Mouse (Mus musculus) lung, postnatal 14 days (tissue): ENCODE measurements around the gene Foxn3.

ENCODE experiments used
- DNase-seq: peaks from one replicate; pipeline ENCODE4 v3.0.0; 2021

Foxn3 gene

DNA sequence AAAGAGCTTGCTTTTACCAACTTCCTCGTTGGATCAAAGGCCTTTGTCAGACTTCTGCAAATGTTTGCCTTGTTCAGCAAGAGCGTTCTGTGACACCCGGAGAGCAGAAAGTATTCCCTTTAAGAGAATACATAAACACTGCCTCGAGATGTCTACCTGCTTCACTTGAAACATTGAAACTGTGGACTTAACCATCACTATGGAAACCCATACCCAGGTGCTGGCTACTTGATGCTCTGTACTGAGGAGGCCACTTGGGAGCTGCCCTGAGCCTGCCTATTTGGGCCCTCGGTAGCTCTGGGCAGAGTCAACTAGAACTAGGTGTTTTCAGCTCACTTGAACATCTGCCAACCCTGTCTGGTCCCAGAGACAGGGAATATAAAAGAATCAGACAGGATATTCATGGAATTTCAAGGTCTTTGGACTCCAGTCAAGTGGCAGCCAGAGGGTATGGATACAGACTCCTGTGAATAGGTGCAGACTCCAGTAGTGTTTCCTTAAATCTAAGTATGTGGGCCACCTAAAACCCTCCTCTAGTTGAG, 323.1 kb downstream of the Foxn3 start:
- no peak for DNase-seq

DNA sequence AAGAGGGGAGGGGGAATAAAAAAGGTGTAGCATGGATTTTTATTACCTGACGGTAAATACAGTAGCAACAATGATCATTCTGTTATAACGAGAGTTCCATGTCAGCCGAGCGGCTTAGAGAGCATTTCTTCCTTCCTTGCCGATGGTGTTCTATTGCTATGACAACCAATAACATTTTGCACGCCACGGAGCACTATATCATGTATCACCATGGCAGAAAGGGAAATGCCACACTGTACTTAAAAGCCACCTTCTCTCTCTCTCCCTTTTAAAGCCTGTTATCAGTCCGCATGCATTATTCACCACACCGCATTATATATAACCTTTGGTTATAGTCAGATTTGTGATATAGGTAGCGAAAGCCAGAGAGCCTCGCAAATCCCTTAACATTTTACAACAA, 323.6 kb downstream of the Foxn3 start:
- DNase-seq: no peak

DNA sequence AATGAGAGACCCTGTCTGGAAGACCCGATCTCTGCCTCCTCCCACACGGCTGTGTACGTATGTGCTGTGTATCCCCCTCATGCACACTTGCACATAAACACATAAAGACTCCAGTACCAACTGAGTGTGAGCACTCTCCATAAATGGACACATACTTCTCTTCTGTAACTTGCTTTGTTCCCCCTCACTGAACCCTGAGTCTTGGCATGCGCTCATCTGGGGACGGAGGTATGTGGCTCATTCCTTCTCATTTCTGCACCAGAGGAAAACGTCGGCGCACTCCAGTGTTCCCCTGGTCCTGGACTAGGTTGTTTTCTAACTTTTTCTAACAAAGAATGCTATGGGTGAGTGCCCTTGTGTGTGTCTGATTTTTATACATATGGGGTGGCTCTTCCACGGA, 325.9 kb downstream of the Foxn3 start:
- DNase-seq: no peak

DNA sequence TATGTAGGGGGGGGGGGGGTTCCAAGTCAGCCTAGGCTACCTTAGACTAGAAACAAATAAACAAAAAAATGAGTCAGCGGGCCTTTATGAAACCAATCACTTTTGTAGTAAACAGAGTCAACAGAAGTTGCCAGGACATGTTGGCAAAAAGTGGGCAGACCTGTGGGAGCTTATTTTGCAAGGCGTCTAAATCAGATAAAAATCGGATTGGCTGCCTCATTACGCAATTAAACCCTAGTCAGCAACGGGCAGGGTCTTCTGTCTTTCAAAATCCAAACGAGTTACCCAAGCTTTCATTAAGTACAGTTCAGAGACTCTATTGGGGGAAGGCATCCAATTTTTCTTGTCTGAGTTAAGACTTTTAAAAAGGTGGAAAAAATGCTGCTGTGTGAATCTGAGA, 329.0 kb downstream of the Foxn3 start:
- no peak for DNase-seq

DNA sequence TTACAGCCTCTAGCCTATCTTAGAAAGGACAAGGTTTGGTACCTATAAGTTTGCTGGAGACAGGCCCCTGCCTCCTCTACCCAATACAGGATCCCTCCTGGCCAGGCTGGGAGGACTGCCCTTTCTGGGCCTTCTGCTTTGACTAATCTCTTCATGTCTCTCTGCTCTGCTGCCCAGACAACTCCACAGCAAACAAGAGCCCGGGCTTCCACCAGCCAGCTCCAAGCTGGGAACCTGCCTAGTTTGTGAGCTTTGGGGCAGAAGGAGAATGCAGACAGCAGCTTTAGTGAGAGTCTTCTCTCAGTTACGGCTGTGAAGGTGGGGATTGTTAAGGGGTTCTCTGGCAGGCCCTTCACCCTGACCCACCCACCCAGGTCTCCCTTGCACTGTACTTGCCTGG, 330.0 kb downstream of the Foxn3 start:
- DNase-seq: no peak

DNA sequence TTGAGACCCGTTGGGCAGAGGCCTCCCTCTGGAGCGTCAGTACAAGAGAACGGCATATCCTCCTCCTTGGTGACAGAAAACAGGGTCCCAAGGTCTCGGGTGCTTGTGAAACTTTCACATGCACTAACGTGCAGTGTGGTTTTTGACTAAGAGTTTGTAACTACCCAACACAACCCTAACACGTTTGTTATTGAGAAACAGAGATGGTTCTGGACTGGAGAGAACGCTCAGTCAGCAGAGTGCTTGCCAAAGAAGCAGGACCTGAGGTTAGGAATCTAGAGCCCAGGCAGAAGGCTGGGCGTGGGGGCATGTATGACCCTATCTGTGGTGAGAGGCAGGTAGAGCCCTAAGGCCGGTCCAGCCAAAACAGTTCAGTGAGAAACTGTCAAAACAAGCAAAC, 330.9 kb downstream of the Foxn3 start:
- DNase-seq: no peak

DNA sequence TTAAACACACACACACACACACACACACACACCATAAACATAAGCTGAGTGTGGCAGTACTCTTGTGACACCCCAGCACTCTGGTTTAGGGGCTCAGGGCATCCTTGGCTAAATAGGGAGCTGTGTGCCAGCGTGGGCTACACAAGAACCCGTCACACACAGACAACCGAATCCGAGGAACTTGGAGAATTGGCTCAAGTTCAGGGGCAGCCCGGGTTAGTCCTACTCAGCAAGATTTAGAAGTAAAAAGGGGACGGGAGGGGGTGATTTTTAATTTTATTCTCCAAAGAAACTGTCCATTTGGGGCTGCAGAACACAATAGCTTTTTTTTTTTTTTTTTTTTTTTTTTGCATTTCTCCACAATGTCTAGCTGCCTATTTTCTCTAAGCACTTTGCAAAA, 332.1 kb downstream of the Foxn3 start:
- no peak for DNase-seq

DNA sequence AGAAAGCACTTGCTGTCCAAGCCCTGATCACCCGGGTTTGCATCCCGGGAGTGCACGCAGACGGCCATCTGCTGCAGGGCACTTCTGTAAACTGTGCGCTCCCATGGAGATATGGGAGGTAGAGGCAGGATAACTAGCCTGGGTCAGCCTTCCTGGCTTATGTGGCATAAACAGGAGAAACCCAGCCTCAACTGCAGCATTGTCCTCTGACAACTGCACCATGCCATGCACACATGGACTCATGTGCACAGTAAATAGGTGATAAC, 332.7 kb downstream of the Foxn3 start:
- no peak for DNase-seq

DNA sequence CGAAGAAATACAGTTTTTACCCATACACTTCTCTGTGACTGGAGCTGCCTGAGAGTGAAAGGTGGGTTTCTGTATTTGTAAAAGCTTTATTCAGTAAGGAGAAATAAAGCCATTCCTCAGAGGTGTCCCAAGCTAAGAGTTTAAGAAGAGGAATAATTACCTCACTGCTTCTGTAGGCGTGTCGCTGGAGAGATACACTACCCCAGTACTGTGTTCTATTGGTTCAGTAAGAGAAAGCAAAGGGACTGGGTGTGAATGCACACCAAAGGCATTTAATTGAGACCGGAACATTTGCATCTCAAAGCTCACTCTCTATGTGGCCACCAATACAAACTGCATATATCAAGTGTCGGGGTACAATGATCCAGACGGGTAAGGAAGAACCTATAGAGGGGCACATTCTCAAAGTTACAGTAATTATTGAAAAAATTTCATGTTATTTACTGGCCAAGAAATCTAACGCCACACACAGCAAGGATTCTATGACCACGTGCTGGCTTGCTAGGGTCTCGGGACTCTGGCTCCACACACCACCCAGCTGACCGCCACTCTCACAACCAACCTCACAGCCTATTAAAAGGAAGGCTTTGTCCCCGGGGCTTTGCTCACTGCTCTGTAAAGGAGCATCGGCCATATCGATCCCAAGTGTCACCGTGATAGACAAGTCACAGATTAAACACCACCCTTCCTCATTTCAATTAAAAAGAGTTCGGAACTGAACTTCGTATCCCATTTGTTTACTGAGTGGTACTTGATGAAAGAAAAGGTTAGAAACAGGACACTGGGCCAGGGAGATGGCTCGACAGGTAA, 333.2 kb downstream of the Foxn3 start:
- no peak for DNase-seq

DNA sequence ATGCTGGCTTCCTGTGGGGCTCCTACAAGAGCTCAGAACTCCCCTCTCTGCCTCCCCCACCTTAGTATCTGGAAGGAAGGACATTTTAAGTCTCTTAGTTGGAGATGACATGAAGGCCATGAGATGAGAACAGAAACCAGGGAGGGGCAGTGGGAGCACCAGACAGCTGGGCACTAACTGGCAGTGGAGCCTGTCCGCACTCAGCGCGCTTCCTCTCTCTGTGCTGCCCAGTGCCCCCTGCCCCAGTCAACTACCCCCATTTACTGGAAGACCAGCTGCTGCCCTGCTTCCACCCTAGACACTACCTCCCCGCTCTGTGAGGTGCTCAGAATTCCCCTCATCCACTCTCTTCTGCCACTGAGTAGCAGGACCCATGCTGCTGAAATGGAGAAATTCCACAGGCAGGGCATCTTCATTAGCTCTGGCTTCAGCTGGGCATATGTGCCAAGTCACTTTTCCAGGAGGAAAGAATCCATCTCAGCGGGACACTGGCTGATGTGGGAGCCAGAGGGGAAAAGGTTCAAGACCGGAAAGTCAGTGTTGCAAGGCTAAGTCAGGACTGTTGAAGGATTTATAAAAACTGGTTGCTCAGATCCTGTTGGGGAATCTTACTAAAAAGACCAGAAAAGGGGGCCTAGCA, 335.9 kb downstream of the Foxn3 start:
- no peak for DNase-seq

DNA sequence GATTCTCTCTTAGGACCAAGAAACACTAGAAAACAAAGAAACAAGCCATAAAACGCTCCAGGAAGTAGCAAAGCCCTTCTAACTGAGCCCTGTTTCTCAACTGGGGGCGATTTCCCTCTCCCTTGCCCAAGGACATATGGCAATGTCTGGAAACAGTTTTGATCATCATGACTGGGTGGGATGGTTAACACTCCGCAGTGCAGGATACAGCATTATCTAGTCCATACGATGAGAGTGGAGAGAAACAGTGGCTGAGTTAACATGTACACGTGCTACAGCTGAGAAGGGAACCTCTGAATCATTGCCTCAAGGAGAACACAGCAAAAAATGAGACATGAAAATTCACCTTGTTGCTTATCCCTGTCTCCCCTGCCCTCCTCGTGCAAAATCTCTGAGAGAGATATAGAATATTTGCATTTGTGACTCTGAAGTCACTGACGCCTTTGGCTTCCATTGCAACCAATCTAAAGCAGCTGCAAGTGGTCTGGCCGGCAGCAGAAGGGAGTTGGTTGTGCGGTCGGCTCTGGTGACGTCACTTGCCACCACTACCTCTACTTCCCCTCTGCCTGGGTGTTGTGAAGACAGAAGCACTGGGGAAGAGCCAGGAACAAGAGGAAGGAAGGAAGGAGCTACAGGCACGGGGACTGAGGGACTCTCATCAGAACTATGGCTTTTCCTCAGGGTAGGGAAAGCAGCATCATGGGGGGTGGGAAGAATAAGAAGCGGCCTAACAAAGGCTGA, 338.3 kb downstream of the Foxn3 start:
- peak; percentile 36 for DNase-seq

DNA sequence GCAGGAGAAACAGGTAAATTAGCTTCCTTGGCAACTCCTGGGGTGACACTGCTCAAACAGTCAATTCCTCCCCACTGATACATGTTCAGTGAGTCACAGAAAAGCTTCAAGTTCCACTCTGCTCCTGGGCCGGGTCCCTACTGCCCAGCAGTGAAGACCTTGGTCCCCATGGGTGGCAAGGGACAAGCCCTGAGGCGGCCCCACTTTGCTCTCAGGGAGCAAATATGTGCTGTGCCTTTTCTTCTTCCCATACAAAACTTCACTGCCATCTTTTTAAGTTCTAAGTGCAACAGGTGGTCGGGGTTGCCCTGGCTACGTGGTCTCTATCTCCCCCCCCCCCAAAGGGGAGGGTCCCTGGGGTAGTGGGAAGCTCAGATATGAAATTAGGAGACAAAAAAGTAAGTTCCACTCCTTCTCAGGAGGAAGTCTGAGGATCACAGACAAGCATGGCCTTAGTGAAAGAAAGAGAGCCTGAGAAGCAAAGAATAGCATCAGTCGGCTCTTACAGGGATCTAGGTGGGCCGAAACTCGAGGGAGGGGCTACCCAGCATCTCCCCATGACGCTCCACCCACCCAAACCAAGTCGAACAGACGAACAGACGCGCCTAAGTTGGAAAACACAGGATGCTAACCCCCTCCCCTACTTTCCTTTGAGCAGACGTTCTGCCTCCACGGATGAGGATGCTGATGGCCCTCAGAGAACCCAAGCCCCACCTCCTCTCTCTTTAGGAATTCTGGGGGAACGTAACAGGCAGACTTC, 342.1 kb downstream of the Foxn3 start:
- no peak for DNase-seq

DNA sequence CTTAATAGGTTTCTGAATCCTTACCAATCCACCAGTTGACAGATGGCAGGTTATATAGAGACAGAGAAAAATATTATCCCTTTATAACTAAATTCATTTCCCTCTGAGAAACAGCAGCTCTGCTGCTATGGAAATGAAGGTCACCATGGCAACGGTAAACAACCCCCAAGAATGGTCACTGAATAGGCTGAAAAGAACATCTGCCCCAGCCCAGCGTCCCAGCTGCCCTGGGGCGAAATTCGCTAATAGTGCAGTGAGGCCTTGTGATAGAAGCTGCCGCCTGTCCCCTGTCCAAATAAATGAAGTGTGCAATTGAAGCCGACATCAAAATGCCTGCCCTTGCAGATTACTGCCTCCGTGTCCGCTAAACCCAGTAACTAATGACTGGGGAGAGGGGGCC, 343.0 kb downstream of the Foxn3 start:
- DNase-seq: no peak

DNA sequence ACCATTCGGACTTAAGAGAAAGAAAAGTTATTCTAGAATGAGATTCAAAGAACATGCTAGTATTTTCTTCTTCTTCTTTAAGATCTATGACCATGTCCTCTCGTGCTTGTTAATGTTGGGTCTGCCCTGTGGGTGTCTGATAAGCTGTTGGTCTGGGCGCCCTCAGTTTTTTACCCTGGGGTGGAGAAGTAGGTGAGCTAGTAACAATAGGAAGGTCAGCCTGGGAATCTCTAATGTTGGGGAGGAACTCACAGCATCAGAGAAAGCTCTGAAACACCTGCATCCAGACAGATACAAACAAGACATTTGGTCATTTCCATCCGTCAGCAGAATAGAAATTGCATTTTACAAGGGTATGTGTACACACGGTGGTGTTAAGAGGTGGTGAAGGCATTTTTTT, 343.6 kb downstream of the Foxn3 start:
- DNase-seq: no peak

DNA sequence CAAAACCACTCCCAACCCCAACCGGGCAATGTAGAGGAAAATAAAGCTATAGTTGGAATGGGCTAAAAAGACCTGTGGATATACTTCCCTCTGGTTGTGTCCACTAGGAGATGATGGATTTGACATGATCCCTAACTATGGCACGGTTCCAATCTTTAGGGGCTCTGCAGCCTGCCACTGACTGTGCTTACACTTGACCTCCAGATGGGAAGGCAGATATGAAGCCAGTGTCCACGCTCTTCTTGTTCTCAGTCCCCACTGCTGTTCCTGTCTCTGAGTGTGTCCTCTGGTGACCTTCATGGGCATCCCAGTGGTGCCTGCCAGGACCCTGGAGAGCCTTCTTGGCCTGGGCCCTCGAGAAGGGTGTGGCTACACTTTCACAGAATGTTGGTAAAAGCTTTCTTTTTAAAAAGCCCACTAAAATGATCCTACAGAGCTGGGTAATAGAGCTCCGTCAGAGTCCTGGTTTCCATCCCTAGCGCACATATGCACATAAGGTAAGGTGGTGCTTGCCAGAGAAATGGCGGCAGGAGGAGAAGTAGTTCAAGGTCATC, 346.2 kb downstream of the Foxn3 start:
- DNase-seq: no peak

DNA sequence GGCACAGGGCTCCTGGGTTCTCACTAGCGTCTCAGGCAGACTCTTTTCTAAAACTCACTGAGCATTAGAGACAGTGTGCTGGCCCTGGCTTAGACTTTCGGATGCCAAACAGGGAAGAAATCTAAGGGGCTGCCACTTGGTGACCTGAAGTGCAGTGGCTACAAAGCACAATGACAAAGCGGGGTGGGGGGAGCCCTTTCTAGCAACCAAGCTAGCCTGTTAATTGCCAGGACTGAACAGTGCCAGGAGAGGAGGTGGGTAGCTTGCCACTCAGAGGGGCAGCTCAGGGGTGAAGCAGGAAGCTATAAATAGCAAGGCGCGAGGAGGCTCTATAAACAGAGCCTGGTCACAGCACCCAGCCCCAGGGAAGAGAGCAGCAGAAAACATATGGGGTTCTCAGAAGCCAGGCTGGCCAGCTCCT, 347.0 kb downstream of the Foxn3 start:
- no peak for DNase-seq

DNA sequence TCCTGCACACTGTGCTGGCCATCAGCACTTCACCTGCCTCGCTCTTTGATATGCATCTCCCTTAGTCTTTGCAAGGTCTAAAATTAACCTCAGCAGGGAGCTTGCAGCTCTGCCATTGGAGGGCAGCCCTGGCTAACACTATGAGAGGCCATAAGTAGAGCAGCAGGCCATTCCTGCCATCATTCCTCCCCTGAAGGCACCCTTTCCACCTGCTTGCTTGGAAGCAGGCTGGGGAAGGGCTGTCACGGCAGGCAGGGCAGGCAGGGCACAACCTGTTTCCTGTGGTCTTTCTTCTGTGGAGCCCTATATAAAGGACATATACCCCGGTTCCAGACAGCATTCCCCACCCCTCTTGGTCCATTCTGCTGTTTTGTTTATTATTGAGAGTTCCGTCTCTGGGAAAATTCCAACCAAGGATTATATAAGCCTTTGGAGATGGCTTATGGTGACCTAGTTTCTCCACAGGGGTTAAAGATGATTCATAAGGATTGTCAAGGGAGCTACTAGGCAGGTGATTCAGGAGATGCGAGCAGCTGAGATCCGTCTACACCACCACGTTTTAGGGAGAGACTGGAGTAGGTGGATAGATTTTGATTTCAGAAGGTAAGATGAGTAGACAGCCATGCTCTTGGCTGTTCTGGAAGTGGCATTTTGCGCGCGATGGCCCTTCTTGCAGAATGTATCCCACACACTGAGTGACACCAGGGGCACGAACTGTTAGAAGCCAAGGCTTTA, 347.7 kb downstream of the Foxn3 start:
- no peak for DNase-seq

DNA sequence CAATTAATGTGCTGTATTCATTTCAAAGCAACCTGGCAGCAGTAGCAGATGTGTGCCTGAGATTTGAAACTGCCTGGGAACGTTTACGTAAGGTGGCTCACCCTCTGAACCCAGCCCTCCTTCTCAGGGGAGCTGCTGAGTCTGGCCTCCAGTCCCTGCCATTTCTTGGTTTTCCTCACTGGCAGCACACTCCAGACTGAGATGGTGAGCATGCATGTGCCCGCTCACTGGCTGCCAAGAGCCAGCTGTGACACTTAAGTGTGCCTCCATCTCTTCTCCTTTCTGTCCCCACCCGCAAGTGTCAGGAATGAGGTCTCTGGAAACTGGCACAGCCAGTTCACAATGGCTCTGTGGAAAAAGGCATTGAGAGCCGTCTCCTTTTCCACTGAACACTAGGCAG, 349.3 kb downstream of the Foxn3 start:
- no peak for DNase-seq

DNA sequence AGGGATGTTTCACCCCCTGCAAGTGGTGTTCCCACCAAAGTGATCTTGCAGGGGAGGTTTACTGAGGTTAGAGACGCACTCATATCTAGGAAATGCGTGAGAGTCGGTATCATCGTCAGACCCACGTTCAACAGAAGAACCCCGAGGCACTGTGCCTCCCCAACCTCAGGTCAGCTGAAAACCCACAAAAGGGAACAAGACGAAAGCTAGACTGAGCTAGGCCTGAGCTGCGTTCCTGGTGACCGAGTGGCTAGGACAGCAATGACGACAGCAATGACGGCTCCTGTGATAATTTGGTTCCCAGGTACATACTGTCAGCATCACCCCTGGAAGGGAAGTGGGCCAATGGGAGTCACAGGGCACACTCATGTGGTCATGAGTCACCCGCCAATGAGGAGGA, 350.2 kb downstream of the Foxn3 start:
- no peak for DNase-seq

DNA sequence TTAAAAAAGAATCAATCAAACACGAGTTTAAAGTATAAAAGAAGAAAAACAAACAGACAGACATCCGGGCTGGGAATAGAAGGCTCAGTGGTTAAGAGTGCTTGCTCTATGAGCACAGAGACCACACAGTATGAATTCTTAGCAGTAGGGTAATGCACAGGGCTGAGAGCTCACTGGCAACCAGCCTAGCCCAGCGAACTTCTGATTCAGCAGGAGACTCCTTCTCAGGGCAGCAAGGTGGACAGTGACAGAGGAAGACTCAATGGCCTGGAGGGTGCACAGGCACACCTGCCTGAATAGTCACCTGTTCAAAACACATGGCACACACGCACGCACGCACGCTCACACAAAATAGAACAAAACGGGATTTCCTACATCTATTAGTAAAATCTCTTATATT, 353.6 kb downstream of the Foxn3 start:
- no peak for DNase-seq

DNA sequence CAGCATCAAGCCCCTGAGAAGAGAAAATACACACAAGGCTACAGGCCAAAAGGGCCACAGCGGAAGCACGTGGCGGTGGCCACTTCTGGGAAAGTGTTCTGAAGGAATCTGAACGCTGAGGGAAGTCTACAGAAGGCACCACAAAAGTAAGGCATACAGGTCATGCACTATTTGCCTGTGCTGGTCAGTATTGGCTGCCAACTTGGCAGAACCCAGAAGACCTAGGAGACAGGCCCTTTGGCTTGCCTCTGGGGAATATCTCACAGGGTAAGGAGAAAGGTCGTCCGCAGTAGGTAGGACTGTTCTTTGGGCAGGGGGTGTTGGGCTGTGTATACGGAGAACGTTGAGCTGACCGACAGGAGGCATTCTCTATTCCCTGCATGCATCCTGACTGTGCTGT, 355.1 kb downstream of the Foxn3 start:
- DNase-seq: no peak

DNA sequence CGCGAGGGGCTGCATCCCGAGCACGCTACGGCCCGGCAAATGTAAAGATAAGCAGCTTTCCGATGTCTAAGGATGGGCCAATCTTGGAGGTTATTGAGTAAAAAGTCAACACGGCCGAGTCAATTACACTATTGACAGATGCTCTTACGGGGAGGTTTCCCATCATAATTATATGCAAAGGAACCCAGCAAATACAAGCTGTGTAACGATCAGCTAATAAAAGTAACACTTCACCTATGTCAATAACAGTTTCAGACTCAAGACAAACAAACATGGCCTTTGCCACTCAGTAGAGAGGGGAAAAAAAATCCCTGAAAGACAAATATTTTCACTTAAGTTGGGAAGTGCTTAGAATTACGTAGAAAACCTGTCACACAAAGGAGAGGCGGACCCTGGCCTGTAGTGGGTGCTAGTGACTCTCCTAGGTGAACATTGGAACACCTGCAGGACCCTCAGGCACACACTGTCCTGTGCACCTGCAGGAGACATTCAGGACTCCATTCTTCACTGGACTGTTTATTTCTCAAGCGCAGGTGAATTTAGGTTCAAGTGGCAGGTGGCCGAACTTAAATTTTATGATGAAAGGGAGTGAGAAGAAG, 356.3 kb downstream of the Foxn3 start:
- DNase-seq: no peak
